Mouse (Mus musculus) bone marrow, adult 2 months (tissue): Measurements from ENCODE around the gene Mpc1.

Experiments used
- CTCF ChIP-seq: fragments of 200-500 bp; IDR thresholded peaks from 2 replicates; pipeline ENCODE4 v1.5.1; 2011; ENCODE audit warnings: low read length, control low read depth; ENCODE audit not compliant: control insufficient read depth, insufficient read depth
- POLR2A ChIP-seq: fragments of 200-500 bp; IDR thresholded peaks from 2 replicates; pipeline ENCODE4 v1.6.1; 2011; ENCODE audit warnings: low read depth, mild to moderate bottlenecking, control low read depth, low read length, borderline replicate concordance; ENCODE audit not compliant: control insufficient read depth

DNA sequence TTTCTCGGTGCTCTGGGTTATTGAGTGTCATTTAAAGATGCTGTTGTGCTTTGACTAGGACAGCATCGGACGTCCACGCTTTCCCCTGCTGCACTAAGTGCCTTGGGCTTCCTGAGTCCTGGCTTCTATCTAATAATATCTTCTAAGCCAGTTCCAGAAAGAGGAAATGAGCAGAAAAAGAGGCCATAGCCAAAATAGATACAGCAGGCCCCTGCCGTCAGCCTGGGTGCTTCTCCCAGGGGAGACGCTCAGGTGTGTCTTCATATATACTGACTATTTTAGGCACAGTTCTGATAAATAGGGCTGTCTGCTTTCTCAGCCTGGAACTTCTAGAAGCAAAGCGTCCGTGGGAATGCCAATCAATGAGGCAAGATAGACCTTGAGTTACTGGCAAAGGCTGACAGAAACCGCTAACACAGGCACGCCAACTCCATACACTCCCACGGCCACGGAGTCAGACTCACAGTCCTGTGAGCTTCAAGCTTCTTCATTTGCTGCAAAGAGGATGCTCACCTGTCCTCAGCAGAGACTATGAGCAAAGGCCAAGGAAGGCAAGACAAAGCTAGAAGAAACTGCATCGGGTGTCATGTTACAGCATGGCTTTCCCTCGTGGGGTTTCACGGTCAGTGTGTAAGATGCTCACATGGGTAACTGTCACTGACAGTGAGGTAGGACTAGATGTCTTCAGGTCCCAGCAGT is 44.5 kb upstream of the Mpc1 start:
- TF ChIP-seq CTCF (no peak), POLR2A (no peak)
